Mouse (Mus musculus) spleen, adult 2 months (tissue): ENCODE measurements around the gene Sgo1.

ENCODE experiments used
- CTCF ChIP-seq: fragments of 200-500 bp; IDR thresholded peaks from 2 replicates; pipeline ENCODE4 v1.5.1; 2011; ENCODE audit warnings: mild to moderate bottlenecking, inconsistent platforms; ENCODE audit not compliant: insufficient read depth, insufficient read length, insufficient replicate concordance; ENCODE audit errors: extremely low read depth
- POLR2A ChIP-seq: fragments of 200-500 bp; IDR thresholded peaks from 2 replicates; pipeline ENCODE4 v1.6.1; 2011; ENCODE audit warnings: low read depth, low read length, inconsistent platforms

DNA sequence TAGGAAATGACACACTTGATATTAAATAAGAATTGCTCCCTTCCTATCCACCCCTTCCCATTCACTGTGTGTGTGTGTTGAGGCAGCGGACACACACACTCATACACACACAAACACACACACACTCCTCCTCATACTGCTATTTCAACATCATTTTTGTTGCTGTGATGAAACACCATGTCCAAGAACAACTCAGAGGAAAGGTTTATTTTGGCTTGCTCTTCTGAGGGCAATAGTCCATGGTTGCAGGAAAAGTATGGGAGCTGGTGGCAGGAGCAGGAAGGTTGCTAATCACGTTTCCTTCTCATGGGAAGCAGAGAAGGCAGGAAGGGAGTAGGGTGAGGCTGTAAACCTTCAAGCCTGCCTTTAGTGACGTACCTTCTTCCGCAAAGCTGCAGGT lies 45.8 kb downstream of the Sgo1 start:
- no peak for TF ChIP-seq POLR2A
- TF ChIP-seq CTCF, result no peak
